Mouse (Mus musculus) C2C12 (cell line): ENCODE measurements around the gene Lrrc51.

Experiments
- CEBPB ChIP-seq: IDR thresholded peaks from one replicate; pipeline ENCODE4 v1.6.1; 2011; ENCODE audit warnings: low read depth, mild to moderate bottlenecking, control low read depth, moderate library complexity
- CTCF ChIP-seq: IDR thresholded peaks from one replicate; pipeline ENCODE4 v1.5.1; 2011; ENCODE audit not compliant: control insufficient read depth, insufficient read depth, insufficient read length
- MAX ChIP-seq: IDR thresholded peaks from one replicate; pipeline ENCODE4 v1.6.1; 2011; ENCODE audit warnings: mild to moderate bottlenecking, control low read depth
- MYOD1 ChIP-seq: IDR thresholded peaks from one replicate; pipeline ENCODE4 v1.6.1; 2011; ENCODE audit warnings: low read depth; ENCODE audit not compliant: control insufficient read depth, insufficient read length
- MYOG ChIP-seq: IDR thresholded peaks from one replicate; pipeline ENCODE4 v1.6.1; 2011; ENCODE audit not compliant: control insufficient read depth, insufficient read length; ENCODE audit errors: extremely low read depth
- USF1 ChIP-seq: IDR thresholded peaks from one replicate; pipeline ENCODE4 v1.6.1; 2011; ENCODE audit warnings: low read depth, mild to moderate bottlenecking, control low read depth, moderate library complexity

GRCm38 (mm10) chr7:101910138-101910537 is 23.6 kb downstream of the Lrrc51 start:
- TF ChIP-seq USF1 (no peak), CTCF (no peak), CEBPB (no peak), MYOD1 (no peak), MYOG (no peak), MAX (no peak)
